Mouse (Mus musculus): ENCODE measurements at regions not wholly inside any gene's neighbourhood (a gene's known extent, or its start where the extent isn't known, plus 50 kb on each side); places are given as distances from the start of the nearest gene placed in this dataset.

DNA sequence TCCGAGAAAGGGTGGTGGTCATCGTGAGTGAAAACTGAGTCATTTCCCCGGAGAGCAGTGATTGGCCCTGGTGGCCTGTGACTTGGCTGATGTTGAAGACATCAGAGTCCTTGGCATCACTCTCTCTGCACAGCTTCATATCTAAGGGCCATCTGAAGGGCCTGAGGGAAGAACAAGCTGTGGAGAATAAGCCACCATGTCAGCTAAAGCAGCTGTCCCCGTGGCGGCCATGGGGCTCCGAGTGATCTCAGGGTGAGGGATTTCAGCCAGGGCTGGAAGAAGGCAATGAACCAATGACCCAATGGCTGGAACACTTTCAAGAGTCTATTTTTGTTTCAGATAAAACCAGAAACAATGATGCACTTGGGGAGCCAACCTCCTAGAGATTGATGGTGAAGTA is 62.2 kb downstream of the Ttc32 start:
- no peak for DNase-seq (ENCODE audit: low spot score)

DNA sequence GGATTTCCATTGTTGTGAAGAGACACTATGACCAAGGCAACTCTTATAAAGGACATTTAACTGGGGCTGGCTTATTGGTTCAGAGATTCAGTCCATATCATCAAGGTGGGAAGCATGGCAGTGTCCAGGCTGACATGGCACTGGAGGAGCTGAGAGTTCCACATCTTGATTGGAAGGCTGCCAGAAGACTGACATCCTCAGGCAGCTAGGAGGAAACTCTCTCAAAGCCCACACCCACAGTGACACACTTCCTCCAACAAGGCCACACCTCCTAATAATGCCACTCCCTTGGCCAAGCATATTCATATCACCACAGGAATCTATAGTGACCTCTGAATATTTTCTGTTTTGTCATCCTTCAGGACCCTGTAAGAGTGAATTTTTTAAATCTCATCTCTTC is 65.3 kb downstream of the Ttc32 start:
- DNase-seq (ENCODE audit: low spot score), result no peak

DNA sequence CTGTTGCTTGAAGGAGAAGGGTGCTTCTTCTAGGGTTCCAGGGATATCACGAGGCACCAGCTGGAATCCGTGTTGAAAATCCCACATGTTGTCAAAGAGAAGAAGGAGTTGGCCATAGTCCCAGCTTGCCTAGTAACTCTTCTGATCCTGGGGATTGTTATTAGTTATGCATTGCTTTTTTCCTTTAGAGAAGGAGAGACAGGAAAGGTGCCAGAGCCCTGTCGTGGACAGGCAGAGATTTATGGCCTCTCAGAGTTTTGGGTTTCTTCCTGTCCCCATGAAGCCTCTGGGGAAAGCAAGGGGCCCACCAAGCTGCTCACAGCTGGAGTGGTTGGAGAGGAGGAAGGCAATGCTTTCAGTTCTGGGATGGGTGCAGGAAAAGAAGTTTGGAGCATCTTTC is 76.6 kb downstream of the Ttc32 start:
- no peak for DNase-seq (ENCODE audit: low spot score)

DNA sequence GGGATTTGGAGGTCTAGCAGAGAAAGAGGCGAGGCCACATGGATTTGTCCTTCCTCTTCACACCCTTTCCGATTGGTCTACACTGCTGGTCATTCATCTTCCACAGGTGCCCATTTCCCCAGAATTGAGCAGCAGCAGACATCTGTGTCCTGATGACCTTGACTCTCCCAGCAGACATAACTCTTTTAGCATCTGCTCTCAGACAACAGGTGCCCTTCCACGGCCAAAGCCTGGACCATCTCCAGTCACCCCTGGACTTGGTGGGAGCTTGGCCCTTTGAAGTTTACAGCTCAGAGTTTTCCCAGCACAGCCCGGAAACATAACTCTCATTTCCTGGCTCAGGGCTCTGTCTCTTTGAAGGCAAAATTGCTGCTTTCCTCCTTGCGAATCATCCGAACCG is 80.0 kb downstream of the Ttc32 start:
- no peak for DNase-seq (ENCODE audit: low spot score)

DNA sequence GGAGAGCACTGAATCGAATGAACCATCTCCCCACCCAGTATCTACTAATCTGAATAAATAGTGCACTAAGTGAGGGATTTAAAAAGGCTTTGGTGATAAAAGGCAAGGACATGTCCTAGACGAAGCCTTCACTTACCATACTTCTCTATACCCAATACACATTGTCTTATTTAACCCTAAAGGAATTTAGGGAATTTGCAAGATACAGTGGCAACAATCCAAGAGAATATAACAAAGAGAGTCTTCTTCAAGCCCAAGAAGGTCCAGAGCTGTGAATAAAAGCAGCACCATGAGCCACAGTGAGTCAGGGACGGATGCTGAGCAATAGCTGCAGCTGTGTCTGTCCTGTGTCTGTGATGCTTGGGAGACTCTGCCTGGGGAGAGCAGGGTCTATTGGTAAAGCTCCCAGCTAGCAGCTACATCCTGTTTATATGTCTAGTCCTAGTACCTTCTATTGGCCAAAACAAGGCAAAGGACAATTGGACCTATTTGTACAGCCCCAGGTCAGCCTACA is 82.4 kb downstream of the Ttc32 start:
- no peak for DNase-seq (ENCODE audit: low spot score)

DNA sequence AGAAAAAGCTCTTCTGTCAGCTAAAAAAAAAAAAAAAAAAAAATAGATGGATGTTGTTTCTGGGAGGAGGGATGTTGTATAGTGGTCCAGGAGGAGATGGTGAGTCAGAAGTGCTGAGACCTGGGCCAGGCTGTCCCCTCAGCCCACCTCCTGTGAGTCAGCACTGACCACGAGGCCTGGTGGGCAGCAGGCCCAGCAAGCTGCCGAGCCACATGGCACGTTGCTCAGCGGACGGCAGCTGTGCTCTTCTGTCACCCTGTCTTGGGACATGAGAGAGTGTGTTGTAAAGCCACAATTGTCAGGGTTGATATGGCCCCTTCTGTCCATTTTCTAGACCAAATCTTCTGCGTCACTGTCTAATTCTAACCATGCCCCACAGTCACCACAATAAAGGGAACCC is 83.9 kb downstream of the Ttc32 start:
- DNase-seq (ENCODE audit: low spot score), result no peak

DNA sequence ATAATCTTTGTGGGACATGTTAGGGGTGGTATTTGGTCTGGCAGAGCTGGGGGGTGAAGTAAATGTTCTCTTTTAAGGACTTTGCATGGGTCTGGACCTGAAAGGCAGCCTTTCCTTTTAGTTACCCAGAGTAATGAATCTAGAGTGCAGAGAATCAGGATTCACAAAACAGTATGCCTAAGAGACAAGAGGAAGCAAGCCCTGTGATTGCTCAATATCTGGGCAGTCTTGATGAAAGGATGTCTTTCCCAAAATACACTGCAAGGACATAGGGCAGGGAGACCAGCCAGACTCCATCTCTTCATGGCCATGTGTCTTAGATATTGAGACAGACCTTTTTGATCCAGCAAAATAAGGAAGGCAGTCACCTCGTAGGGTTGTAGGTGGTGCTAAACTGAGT is 84.3 kb downstream of the Ttc32 start:
- DNase-seq (ENCODE audit: low spot score), result no peak

DNA sequence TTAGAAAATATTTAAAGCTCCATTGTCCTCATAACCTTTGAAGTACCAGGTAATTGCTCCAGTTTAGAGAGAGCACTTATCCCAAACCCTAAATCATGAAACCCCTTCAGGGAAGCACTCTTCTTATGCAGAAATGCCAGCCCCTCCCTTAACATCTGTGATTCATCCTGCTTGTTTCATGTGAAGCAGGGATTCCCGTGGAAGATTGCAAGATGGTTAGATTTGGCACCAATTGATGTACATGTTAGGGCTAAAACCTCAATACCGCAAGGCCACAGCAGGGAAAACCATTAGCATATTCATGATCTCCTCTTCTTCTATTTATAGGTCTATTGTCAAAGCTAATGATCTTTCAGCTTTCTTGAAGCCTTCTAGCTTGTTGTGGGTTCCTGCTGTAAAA is 88.8 kb downstream of the Ttc32 start:
- no peak for DNase-seq (ENCODE audit: low spot score)

DNA sequence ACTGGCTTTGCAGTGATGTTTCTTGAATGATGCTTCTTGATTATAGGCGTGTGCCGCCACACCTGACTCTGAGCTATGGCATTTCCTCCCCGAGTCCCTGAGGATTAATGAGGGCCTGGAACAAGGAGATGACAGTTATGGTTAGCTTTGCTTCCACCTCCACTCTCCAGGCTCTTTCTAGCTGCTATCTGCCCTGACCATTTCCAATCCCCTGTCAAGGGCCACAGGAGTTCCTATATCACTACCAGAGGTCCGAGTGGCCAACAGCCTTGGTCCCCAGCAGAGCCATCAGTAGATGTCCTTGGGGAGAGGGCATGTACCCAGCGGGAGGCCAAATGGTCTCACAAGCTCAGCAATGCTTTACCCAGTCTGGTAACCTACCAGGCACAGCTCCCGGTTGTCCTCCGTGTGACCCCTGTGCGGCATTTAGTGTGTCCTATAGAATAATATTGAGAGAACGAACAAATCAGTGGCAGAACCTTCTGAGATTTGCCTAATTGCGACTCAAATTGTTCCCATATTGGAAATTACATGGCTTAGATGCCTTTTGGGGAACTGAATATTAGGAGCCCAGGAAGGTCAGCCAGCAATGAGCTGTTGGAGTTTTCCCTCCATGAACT is 98.2 kb downstream of the Ttc32 start:
- no peak for DNase-seq (ENCODE audit: low spot score)

DNA sequence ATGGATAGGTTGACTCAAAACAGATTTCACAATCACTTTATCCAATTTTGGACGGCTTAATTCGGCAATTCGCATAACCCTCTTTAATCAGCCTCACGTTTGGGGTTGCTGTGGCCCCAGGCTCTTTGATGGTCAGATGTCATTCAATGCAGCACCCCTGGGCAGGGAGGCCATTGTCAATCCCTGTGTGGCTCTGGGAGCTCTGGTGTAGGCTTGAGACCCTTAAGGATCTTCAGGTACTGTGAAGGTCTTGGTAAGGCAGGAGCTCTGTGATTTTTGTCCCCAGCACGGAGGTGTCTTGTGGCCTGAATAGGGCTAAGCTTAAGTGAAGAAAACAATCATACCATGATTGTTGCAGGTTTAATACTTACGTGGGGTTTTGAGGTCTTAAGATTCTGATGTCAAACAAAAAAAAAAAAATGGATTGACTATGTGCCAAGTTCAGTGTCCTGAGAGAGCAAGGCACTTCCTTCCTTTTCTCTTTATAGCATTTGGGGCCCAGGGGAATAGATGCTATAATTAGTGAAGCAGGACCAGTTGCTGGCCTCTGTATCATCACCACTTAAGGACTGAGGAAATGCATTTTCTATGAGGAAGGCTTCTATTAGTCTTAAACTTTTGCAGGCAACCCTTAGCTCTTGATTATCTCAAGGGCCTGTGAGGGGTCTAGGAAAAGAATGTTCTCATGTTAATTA is 98.9 kb downstream of the Ttc32 start:
- no peak for DNase-seq (ENCODE audit: low spot score)

DNA sequence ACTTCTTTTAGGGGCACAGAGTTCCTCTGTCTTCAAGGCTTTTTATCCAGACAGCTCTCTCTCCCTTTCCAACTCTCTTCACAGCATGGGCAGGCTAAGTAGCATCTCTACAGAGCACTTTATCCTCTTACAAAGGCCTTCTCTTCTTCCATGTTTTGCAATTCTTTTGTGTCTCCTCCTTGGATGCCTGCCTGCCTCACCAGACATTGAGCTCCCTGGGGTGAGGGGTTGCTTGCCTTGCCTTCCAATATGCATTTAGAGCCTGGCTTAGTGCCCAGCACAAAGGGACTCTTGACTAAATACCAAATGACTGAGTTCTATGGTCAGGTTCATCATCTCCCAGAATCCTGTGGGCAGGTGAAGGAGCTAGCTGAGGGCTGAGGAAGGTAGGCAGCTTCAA is 102.8 kb downstream of the Ttc32 start:
- DNase-seq (ENCODE audit: low spot score), result no peak

DNA sequence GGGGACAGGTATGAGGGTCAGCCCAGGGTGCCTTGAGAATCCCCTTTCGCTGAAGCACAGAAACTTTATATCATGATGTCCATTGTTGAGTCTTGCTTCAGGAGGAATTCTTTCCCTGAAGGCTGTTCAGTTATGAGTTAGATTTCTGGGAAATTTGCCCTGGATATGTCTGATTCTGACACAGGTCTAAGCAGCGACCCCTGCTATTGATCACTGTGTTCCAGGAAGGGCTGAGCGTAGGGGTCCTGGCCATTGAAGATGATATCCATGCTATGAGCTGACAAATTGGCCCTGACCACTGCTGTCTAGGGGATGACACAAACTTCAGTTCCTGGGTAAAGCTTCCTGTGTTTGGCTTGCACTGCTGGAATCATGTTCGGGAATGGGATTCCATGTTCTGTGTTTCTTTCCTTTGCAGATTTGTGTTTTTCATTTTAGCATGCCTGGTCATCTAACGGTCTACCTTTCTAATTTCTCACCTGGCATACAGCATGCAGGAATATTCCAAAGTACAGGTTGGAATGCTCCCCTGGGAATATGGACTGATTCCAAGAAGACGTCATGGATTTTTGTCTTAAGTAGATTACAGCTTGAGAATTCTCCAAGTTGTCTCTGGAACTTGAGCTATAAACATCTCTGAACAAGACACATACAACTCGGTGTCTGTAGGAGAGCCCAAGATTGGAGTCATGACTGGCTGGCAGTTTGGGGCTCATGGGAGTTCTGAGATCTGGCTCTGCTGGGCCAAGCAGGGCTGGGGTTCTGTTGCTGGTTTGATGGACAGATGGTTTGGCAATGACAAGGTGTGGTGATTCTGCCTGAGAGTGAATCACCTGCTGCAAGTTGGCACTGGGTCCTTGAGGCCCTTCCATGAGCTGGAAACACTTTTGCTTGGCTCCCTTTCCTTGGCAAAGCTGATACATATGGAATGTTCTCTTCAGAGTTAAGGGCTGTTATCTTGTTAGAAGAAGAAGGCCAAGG is 104.4 kb downstream of the Ttc32 start:
- no peak for DNase-seq (ENCODE audit: low spot score)

DNA sequence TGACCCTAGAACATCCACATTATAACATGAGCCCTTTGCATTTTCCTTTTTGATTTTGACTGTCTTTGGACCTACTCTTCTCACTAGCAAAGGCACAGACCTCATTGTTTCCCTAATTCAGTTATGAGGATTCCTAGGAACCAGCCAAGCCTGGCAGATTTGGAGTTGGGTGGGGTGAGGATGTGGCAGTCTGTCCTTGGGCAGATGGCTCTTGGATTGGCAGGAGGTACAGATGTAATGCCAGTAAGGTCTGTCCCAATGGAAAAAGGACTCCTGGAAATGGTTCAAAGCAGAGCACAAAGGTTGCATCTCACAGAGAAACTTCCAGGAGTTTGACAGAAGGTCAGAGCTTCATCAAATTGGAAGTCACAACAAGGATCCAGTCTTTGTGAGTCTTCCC is 121.2 kb downstream of the Ttc32 start:
- no peak for DNase-seq (ENCODE audit: low spot score)

DNA sequence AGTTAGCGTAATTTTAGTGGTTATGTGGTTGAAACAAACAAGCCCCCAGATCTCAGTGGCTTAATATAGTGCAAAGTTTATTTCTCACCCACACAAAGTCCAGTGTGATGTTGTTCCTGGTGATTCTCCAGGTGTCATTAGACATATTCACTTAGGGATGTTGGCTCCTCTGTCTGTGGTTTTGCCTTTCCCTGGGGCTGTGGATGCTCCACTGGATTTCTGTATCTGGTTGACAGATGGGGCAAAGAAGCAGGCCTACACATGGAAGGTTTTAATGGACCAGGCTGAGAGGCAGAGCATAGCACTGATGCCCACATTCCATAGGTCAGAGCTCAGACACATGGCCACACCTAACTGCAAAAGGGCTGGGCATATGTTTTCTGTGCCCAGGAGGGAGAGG is 121.6 kb downstream of the Ttc32 start:
- no peak for DNase-seq (ENCODE audit: low spot score)

DNA sequence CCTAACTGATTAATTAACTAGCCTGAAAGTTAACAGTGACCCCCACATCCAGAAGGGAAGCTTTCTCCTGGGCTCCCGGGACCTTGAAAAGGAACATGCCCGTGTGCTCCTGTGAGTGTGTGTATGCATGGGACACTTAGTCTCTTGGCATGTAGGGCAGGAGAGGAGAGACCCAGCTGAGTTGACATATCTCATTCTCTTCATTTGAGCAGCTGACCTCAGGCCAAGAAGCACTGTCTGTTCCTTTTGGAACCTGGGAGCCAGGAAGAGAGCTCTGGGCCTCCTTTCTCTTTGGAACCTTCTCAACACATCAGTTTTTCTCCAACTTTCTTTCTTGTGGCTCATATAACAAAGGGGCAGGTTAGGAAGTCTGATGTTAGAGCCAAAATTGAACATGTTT is 124.7 kb downstream of the Ttc32 start:
- no peak for DNase-seq (ENCODE audit: low spot score)

DNA sequence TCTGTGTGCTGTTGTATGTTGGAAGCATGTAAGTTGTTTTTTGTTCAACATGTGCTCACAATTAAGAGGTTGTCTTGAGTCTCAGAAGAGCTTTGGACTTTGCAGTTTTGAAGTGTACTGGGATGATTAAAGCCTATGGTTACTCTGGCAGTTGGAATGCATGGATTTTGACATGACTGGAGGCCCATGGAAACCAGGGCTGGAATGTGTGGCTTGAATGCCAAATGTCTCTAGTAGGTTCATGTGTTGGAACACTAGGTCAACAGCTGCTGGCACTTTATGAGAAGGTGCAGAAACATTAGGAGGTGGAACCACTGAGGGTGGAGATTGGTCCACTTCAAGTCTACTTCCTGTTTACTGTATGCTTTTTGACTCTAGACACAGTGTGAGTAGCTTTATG is 127.0 kb downstream of the Ttc32 start:
- DNase-seq (ENCODE audit: low spot score), result no peak

DNA sequence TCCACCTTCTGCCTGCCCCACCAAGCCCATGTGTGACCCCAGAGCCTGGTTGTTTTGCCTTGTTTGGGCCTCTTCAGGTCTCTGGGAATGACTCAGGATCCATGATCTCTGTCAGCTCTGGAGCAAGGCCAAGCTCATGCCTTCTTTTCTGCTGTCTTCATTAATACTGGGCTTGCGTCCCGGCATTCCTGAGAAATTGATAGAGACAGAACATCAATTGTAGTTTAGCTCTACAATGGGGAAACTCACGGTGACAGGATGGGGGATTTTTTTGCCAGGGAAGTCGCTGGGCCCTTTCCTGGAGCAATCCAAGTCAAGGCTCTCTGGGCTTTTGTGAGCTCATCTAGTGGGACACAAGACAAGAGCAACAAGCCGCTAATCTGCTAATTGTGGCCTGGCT is 129.0 kb downstream of the Ttc32 start:
- DNase-seq (ENCODE audit: low spot score), result no peak

DNA sequence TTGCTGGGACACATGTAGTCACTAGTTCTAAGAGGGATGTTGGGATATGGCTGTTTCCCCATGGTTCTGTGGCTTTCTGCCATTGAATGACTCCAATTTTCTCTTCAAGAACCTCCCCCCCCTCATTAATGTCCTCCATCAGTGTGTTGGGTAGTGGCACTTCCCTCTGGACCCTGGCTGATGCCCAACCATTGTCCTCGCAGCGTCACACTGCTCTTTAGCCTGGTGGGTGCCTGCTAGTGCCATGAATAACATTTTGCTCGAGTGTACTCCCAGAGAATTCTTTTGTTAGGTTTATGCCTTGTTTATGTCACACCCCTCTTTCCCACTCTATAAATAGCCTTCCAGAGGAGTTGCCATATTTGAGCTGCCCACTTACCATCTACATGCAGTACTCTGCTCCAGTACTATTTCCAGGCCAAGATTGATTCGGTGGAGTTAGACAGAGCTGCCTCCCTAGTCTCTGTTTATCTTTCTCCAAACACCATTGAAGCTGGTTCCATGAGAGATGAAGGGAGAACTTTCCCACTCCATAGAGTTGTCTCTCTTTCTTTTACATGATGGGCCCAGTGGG is 135.7 kb downstream of the Ttc32 start:
- DNase-seq (ENCODE audit: low spot score), result no peak

DNA sequence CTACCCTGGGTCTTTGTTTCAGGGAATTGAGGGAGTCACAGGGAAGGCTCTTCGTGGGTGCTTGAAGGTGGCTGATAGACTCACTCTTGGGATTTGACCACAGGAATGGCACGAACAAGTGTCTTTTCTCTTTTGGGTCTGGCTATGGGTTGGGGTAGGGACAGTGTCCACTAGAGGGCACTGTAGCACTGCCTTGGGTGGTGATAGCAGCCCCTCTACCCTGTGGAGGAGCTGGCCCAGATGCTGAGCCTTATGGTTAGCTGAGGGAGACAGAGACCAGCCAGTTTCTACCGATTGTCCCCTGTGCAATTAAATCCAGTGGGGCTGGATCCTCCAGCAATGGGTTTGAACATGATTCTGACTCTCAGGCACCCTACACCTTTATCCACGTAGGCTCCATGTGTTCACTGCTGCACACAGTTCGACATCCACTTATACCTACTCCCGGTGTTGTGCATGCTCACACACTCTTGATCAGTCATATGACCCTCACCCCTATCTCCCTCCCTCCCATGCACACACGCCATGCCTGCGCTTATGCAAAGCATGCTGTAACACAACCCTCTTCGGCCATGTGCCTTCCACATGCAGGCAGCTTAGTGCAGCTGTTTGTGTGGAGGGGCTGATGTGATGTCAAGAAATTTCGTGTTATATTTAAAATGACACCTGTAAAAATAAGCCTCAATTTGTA is 136.6 kb downstream of the Ttc32 start:
- peak; percentile 43 for DNase-seq (ENCODE audit: low spot score)

DNA sequence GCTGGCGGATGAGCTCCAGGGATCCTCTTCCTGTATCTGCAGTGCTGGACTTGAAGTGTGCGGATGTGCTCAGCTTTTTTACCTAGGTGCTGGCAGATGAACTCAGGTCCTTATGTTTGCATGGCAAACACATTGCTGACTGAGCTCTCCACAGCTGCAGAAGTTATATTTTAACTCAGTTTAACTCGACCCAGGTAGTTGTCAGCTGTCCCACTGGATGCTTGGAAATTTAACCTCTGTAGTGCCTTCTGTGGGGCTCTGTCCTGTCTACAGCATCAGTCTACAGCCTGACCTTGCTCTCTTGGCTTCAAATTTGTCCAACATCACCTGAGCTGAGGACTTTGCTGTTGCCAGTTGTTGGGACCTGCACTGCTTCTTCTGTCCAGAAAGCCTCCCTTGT is 139.2 kb downstream of the Ttc32 start:
- DNase-seq (ENCODE audit: low spot score), result peak; percentile 42

DNA sequence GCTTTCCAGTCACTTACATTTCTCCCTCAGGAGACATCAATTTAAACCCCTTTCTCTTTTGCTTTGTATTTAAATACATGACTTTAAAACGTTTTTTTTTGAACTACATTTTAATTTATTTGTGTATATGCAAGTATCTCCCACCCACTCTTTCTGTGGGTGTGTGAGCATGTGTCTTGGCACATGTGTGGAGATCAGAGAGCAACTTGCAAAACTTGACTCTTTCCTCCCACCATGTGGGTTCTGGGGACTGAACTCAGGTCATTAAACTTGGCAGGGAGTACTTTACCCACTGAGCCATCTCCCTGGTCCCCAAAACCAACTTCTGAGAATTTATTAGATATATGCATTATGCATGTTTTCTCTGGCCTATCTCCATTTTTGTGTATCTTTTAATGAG is 143.9 kb downstream of the Ttc32 start:
- no peak for DNase-seq (ENCODE audit: low spot score)

DNA sequence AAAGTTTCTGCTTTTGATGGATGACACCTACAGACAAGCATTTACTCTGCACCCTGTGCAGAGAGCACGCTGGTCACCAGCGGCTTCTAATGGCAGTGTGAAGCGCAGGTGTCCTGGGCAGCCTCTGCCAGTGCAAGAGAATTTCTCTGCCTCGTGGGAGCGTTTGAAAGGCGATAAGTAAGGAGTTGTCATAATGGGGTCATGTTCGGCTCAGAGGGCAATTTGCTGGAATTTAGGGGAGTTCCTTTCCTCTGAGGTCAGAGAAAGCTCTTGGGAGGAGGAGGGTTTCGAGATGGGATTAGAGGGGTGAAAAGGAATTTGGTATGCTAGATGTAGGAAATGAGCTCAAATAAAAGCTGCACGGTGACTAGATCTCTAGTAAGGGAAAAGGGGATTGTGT is 144.5 kb downstream of the Ttc32 start:
- DNase-seq (ENCODE audit: low spot score), result peak; percentile 7

Measured in yolk sac, embryonic 10.5 days (tissue).